Mouse (Mus musculus) kidney, adult 2 months (tissue): Measurements from ENCODE around the gene Slc2a3.
A peak's percentile ranks its signal among the peaks of the same experiment; 100 is the strongest.

Experiments used
- CTCF ChIP-seq: fragments of 200-500 bp; conservative IDR thresholded peaks from 2 replicates; pipeline ENCODE4 v1.5.1; 2011; ENCODE audit warnings: low read depth, mild to moderate bottlenecking, control low read depth, low read length, moderate library complexity, mixed read lengths; ENCODE audit not compliant: insufficient read depth, insufficient read length
- POLR2A ChIP-seq: fragments of 200-500 bp; IDR thresholded peaks from one replicate; pipeline ENCODE4 v1.6.1; 2011; ENCODE audit warnings: low read depth, low read length, control low read depth

GRCm38 (mm10) chr6:122828086-122828485, 26.6 kb upstream of the Slc2a3 start:
- TF ChIP-seq CTCF (peak; percentile 37; the same call in 1 of the 2 replicates), POLR2A (no peak)
